In genomic region chr5:36326057-36327010, GRCm38 (mm10) we compare ENCODE assay signal across 14 mouse cellular contexts.
DNase-seq lines count a peak whose midpoint lies in the region; ATAC-seq and TF ChIP-seq lines count a peak whose summit lies in the region.
"Had no signal": no experiment of that assay in that cellular context is flagged by ENCODE, and none has a peak within 500 bp of the region (broad histone marks: within the 10 kb centered on the region; RNA-seq: fewer than 3 reads in every experiment).

No protein-coding gene starts in this region.

- 0 out of 2 replicates have a peak, but pooled peaks have one; percentile 23 for ATAC-seq in megakaryocyte progenitor cell, adult 5-6 weeks (replicated peaks; ENCODE audit: poor library complexity)
- ATAC-seq in intestine, postnatal 0 days: no peak
- ATAC-seq: forebrain, embryonic 14.5 days; liver, embryonic 12.5 days had no signal

- intact Hi-C loops in left cerebral cortex, postnatal 4 days (cut with DNase I): no loop called here
- intact Hi-C loops in left cerebral cortex, postnatal 25 days (cut with DNase I): no loop called here

- no peak overlapping the region for H3K27ac ChIP-seq in CH12.LX (ENCODE audit: insufficient read depth, low read depth)
- H3K27ac ChIP-seq in intestine, postnatal 0 days (ENCODE audit: low read depth, low read length): no peak overlapping the region
- H3K27ac ChIP-seq: heart, embryonic 13.5 days; liver, embryonic 12.5 days; neural tube, embryonic 12.5 days; stomach, embryonic 15.5 days had no signal

- WGBS in intestine, postnatal 0 days: 82% methylated on average over 9 of the region's 9 CpGs

- DNase-seq in left cerebral cortex, postnatal 4 days: peak; percentile 61
- no peak for DNase-seq in left cerebral cortex, adult 8-10 months (ENCODE audit: low spot score in 2 of 2)
- DNase-seq in 416B (ENCODE audit: low read depth) (peak; percentile 17), CH12.LX (ENCODE audit: extremely low read depth) (no peak)
- DNase-seq in left cerebral cortex, postnatal 25 days (ENCODE audit: low spot score in 2 of 2): no peak
- DNase-seq: adrenal gland, postnatal 10 days; heart, postnatal 36 days had no signal

- H3K27me3 ChIP-seq in CH12.LX (replicated peaks): peaks cover 52% of the 10 kb centered on the region
- no peaks in the 10 kb centered on the region for H3K27me3 ChIP-seq in intestine, postnatal 0 days (replicated peaks; ENCODE audit: control insufficient read depth, insufficient read depth, low read length)
- H3K27me3 ChIP-seq: heart, embryonic 13.5 days; liver, embryonic 12.5 days; neural tube, embryonic 12.5 days; stomach, embryonic 15.5 days had no signal

- H3K9me3 ChIP-seq in CH12.LX (replicated peaks; ENCODE audit: low read length): no peaks in the 10 kb centered on the region
- H3K9me3 ChIP-seq in intestine, postnatal 0 days (ENCODE audit: control insufficient read depth): no peaks in the 10 kb centered on the region
- H3K9me3 ChIP-seq: heart, embryonic 13.5 days; liver, embryonic 12.5 days; neural tube, embryonic 12.5 days; stomach, embryonic 15.5 days had no signal

- H3K9ac ChIP-seq in CH12.LX (ENCODE audit: insufficient read depth, low read depth): no peak overlapping the region
- no peak overlapping the region for H3K9ac ChIP-seq in intestine, postnatal 0 days (ENCODE audit: low read depth, low read length)
- H3K9ac ChIP-seq: heart, embryonic 13.5 days; liver, embryonic 12.5 days; neural tube, embryonic 12.5 days; stomach, embryonic 15.5 days had no signal

- no peak for TF ChIP-seq RAD21 in CH12.LX (IDR thresholded peaks at IDR 0.05; ENCODE audit: low read depth, low read length)

- no peak overlapping the region for H3K4me2 ChIP-seq in CH12.LX (ENCODE audit: insufficient read depth, low read depth, poor library complexity, severe bottlenecking)
- H3K4me2 ChIP-seq in intestine, postnatal 0 days (replicated peaks; ENCODE audit: low read depth): no peak overlapping the region
- H3K4me2 ChIP-seq: heart, embryonic 13.5 days; liver, embryonic 12.5 days; neural tube, embryonic 12.5 days; stomach, embryonic 15.5 days had no signal

- dilution Hi-C loops in CH12.LX (cut with MboI; ENCODE audit: extremely low pct_ligation_motif_present, extremely low pct_unique_long_range_greater_than_20kb, low sequenced_read_pairs): no loop called here

- in situ Hi-C loops in CH12.LX (cut with MboI; ENCODE audit: low pct_ligation_motif_present, low pct_unique_long_range_greater_than_20kb, low sequenced_read_pairs): no loop called here

- TF ChIP-seq EP300 in CH12.LX (IDR thresholded peaks at IDR 0.05; ENCODE audit: low read length): no peak

- no peak overlapping the region for H3K4me3 ChIP-seq in CH12.LX (replicated peaks in 1 of 3; ENCODE audit: low read depth in 2 of 3, low read length in 2 of 3, poor library complexity in 1 of 3)
- H3K4me3 ChIP-seq in intestine, postnatal 0 days (ENCODE audit: low read depth, low read length): no peak overlapping the region
- H3K4me3 ChIP-seq: heart, embryonic 13.5 days; liver, embryonic 12.5 days; neural tube, embryonic 12.5 days; stomach, embryonic 15.5 days had no signal

- peaks cover 0 to 4% of the 10 kb centered on the region in 2 experiments; a peak in 1 of 4 replicates for H3K4me1 ChIP-seq in CH12.LX (ENCODE audit: control insufficient read depth in 1 of 2, insufficient read depth in 2 of 2)
- no peaks in the 10 kb centered on the region for H3K4me1 ChIP-seq in intestine, postnatal 0 days (replicated peaks; ENCODE audit: control insufficient read depth, insufficient read depth, low read length)
- H3K4me1 ChIP-seq: liver, embryonic 12.5 days had no signal

- H3K36me3 ChIP-seq in CH12.LX (replicated peaks in 1 of 2; ENCODE audit: control insufficient read depth in 1 of 2, insufficient read depth in 1 of 2, low read length in 1 of 2): no peaks in the 10 kb centered on the region
- H3K36me3 ChIP-seq in intestine, postnatal 0 days (ENCODE audit: control insufficient read depth, insufficient read depth): no peaks in the 10 kb centered on the region
- H3K36me3 ChIP-seq: heart, embryonic 13.5 days; liver, embryonic 12.5 days; neural tube, embryonic 12.5 days; stomach, embryonic 15.5 days had no signal

- no peak for TF ChIP-seq POLR2A in CH12.LX (IDR thresholded peaks at IDR 0.05; ENCODE audit: low read depth, low read length)

- no peaks in the 10 kb centered on the region for H3K79me2 ChIP-seq in CH12.LX (replicated peaks; ENCODE audit: control insufficient read depth, extremely low read depth, insufficient read depth, poor library complexity, severe bottlenecking)

- TF ChIP-seq CTCF in CH12.LX (conservative IDR thresholded peaks at IDR 0.05 in 1 of 2, IDR thresholded peaks at IDR 0.05 in 1 of 2; ENCODE audit: low read depth in 2 of 2, low read length in 2 of 2): no peak
- TF ChIP-seq CTCF in intestine, postnatal 0 days (IDR thresholded peaks at IDR 0.05; ENCODE audit: low read depth): no peak

TF ChIP-seq in CH12.LX, 34 proteins besides CTCF, POLR2A, EP300 and RAD21:
- no peak for TF ChIP-seq JUND (conservative IDR thresholded peaks at IDR 0.05; ENCODE audit: low read depth, low read length)
- peak; percentile 53 for TF ChIP-seq ELF1 (IDR thresholded peaks at IDR 0.05; ENCODE audit: low read depth, low read length)
- no peak for TF ChIP-seq MEF2A (IDR thresholded peaks at IDR 0.05; ENCODE audit: borderline replicate concordance, low read depth, low read length)
- TF ChIP-seq UBTF (IDR thresholded peaks at IDR 0.05; ENCODE audit: low read depth, low read length): no peak

Comparison
In these comparisons a context has a peak if more than half of its experiments do, and no peak if none do; other contexts are left out.
1. DNase-seq: peak in left cerebral cortex, postnatal 4 days (single experiment) and 416B (single experiment); none in left cerebral cortex, adult 8-10 months (0 of 2), CH12.LX (single experiment) and left cerebral cortex, postnatal 25 days (0 of 2).